Mouse (Mus musculus) heart, postnatal 14 days (tissue): ENCODE results near the gene Gm3194. TPM values are rescaled to one million over a fixed set of nuclear protein-coding genes. Genes with fewer than 3 reads are reported as not detected.
"Not testable (repeated sequence)": the region's sequence is repeated elsewhere in the genome, so short reads cannot be mapped to it uniquely, and the experiment has no call there.

Source experiments
- DNase-seq, 2 experiments: peaks; one replicate each; pipeline ENCODE4 v3.0.0; 2021 to 2022
- intact Hi-C: fragments of 180-260 bp; cut with DNase I; formaldehyde crosslinking; loops from one replicate; pipeline ENCODE4 v1.15.1; 2025
- long read RNA-seq, 2 experiments: library from polyadenylated mRNA; stranded (forward); transcript quantifications; one replicate each; pipeline ENCODE4 v2.0.0; 2021
- total RNA-seq, 2 experiments: library from RNA; stranded (reverse); gene quantifications; 2 replicates each; pipeline ENCODE4 v1.2.3; 2021

Gm3194 gene
- total RNA-seq, result 1 to 10 TPM in 1 of 2 experiments, under 1 TPM in 1; 0.98 to 1.6 TPM
- long read RNA-seq, experiment 1, result 0 reads
- long read RNA-seq, experiment 2, result 0 reads

GRCm38 (mm10) chr14:5455367-5455766 lies at the start of gene Gm3194:
Gm3194 (minus strand) TSS chr14:5455467.
- DNase-seq, intact Hi-C loops: not testable (repeated sequence)

- intact Hi-C loops, DNase-seq: not testable (repeated sequence)
Measured at GRCm38 (mm10) chr14:5501374-5501773, 46.1 kb upstream of the Gm3194 start, which contains the start of gene Gm3488. Gm3488 (plus strand) TSS chr14:5501674.

- intact Hi-C loops, DNase-seq: not testable (repeated sequence)
Measured at GRCm38 (mm10) chr14:5483907-5484306, 28.6 kb upstream of the Gm3194 start, which contains the start of gene Gm3187. Gm3187 (plus strand) TSS chr14:5484207.

- DNase-seq, intact Hi-C loops: not testable (repeated sequence)
Measured at GRCm38 (mm10) chr14:5477730-5478129, 22.5 kb upstream of the Gm3194 start, which contains the start of gene Gm8246. Gm8246 (minus strand) TSS chr14:5477830.

- DNase-seq, intact Hi-C loops: not testable (repeated sequence)
Measured at GRCm38 (mm10) chr14:5460469-5460868, 5.2 kb upstream of the Gm3194 start.

- intact Hi-C loops, result not testable (repeated sequence)
Measured at GRCm38 (mm10) chr14:5388949-5389348, 66.3 kb downstream of the Gm3194 start, which contains the start of gene Gm3500. Gm3500 (minus strand) TSS chr14:5389049.

More at GRCm38 (mm10) chr14:5388949-5389348, 66.3 kb downstream of the Gm3194 start, which contains the start of gene Gm3500:
- DNase-seq, result not testable (repeated sequence)

Other genes starting within 250 kb of the Gm3194 start
- not detected for gene Gm3526, start 194.9 kb downstream of the Gm3194 start, total RNA-seq
- not detected for gene Gm3542, start 120.5 kb downstream of the Gm3194 start, total RNA-seq
- not detected for gene Gm3500, start 66.4 kb downstream of the Gm3194 start, total RNA-seq
- gene Gm8246, start 22.4 kb upstream of the Gm3194 start, total RNA-seq, result not detected
- not detected for gene Gm3187, start 28.7 kb upstream of the Gm3194 start, total RNA-seq
- under 1 TPM; 0.48 to 0.56 TPM for gene Gm3488, start 46.2 kb upstream of the Gm3194 start, total RNA-seq
- under 1 TPM in 1 of 2 experiments, not detected in 1; 0.17 TPM for gene Gm3532, start 83.0 kb upstream of the Gm3194 start, total RNA-seq
- gene Gm8265, start 177.6 kb upstream of the Gm3194 start, total RNA-seq, result not detected
- gene Gm9603, start 232.0 kb upstream of the Gm3194 start, total RNA-seq, result not detected